Mouse (Mus musculus) kidney, embryonic 14.5 days (tissue): Measurements from ENCODE around the gene Mier2. TPM values are rescaled to one million over a fixed set of nuclear protein-coding genes. Genes with fewer than 3 reads are reported as not detected.
A peak's percentile ranks its signal among the peaks of the same experiment; 100 is the strongest.

ENCODE experiments used
- ATAC-seq: fragments of 200-750 bp; cut with Nextera tagmentation; 2 replicates; pipeline ENCODE4 v1.8.0; 2017; ENCODE audit warnings: moderate number of reproducible peaks, mild to moderate bottlenecking, moderate TSS enrichment, moderate library complexity; ENCODE audit not compliant: low FRiP score, low TSS enrichment
- H3K27ac ChIP-seq: fragments of 300-500 bp; sonication (generic); 2 replicates; pipeline ENCODE4 v1.5.1; 2014; ENCODE audit warnings: low read depth, mild to moderate bottlenecking, low read length, moderate library complexity, mixed read lengths
- H3K27me3 ChIP-seq: fragments of 300-500 bp; sonication (generic); 2 replicates; pipeline ENCODE4 v1.6.1; 2014; ENCODE audit warnings: mild to moderate bottlenecking, low read length; ENCODE audit not compliant: control insufficient read depth, insufficient read depth
- H3K36me3 ChIP-seq: fragments of 300-500 bp; sonication (generic); 2 replicates; pipeline ENCODE4 v1.6.1; 2014; ENCODE audit warnings: low read length, mixed read lengths; ENCODE audit not compliant: control insufficient read depth, insufficient read depth
- H3K4me1 ChIP-seq: fragments of 300-500 bp; sonication (generic); 2 replicates; pipeline ENCODE4 v1.6.1; 2014; ENCODE audit warnings: low read length, mixed read lengths; ENCODE audit not compliant: control insufficient read depth, insufficient read depth
- H3K4me2 ChIP-seq: fragments of 300-500 bp; sonication (generic); replicated peaks from 2 replicates; pipeline ENCODE4 v1.6.1; 2014; ENCODE audit warnings: low read depth, mild to moderate bottlenecking, low read length
- H3K4me3 ChIP-seq: fragments of 300-500 bp; sonication (generic); 2 replicates; pipeline ENCODE4 v1.5.1; 2014; ENCODE audit warnings: mild to moderate bottlenecking, low read length
- H3K9ac ChIP-seq: fragments of 300-500 bp; sonication (generic); 2 replicates; pipeline ENCODE4 v1.6.1; 2014; ENCODE audit warnings: low read depth, mild to moderate bottlenecking, low read length, moderate library complexity
- H3K9me3 ChIP-seq: fragments of 300-500 bp; sonication (generic); 2 replicates; pipeline ENCODE4 v1.6.1; 2016; ENCODE audit warnings: low read length; ENCODE audit not compliant: control insufficient read depth
- WGBS: fragments of 180-500 bp; shearing (Covaris S2); extraction: QIAGEN DNeasy Blood & Tissue Kit; methylation state at CpG from one replicate; pipeline ENCODE4 v1.1.7; 2014; 5-methylcytosine and 5-hydroxymethylcytosine counted together
- polyA plus RNA-seq: library from polyadenylated mRNA; unstranded; fragments of >200 nt; fragmentation: Nextera tagmentation; extraction: Ambion mirVana; gene quantifications from 2 replicates; pipeline ENCODE4 v1.2.1, GENCODE M21; 2014

The Mier2 gene
- polyA plus RNA-seq, 1 experiment from 2014 or later: 47.4 TPM

DNA sequence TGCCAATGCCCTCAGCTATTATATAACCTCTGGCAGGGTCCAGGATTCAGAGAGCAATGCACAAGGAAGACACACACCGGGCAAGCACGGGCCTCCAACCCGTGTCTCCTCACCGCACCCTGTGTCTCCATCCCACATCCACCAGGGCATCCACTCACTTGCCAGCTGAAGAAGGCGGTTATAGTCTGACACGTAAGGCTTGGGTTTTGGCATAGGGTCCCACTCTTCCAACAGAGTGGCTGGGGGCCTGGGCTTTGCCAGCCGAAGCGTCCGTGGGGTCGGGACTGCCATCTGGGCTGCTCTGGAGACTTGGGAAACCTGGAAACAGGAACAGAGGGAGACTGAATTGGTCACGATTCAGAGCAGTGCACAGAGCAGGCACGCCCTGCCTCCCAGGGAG, 24.8 kb upstream of the Mier2 start:
- WGBS: 82% methylated on average over 12 of the region's 12 CpGs
- Histone ChIP-seq H3K27ac (no peak overlapping the region), H3K27me3 (no peaks in the 10 kb centered on the region), H3K4me1 (0 out of 2 replicates have a peak, but pooled peaks cover 3% of the 10 kb centered on the region), H3K36me3 (no peaks in the 10 kb centered on the region), H3K9me3 (no peaks in the 10 kb centered on the region), H3K9ac (no peak overlapping the region), H3K4me3 (no peak overlapping the region), H3K4me2 (no peak overlapping the region)
- ATAC-seq: no peak

DNA sequence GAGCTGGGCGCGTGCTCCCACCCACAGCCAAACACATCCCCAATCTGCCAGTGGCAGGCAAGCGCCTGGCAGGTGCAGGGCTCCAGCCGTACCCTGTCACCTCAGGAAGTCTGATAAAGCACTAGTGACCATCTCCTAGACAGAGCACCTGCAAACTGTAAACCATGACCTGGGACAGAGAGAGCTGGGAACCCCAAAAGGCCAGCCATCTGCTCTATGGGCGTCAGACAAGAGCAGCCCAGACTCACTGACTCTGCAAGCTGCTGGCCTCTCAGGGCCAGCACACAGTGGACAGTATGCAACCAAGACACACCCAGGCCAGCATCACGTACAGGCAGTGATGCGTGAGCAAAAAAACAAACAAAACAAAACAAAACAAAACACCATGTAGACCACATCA, 23.9 kb upstream of the Mier2 start:
- Histone ChIP-seq H3K9me3 (no peaks in the 10 kb centered on the region), H3K4me2 (no peak overlapping the region), H3K4me1 (0 out of 2 replicates have a peak, but pooled peaks cover 3% of the 10 kb centered on the region), H3K4me3 (no peak overlapping the region), H3K36me3 (no peaks in the 10 kb centered on the region), H3K27me3 (no peaks in the 10 kb centered on the region), H3K27ac (no peak overlapping the region), H3K9ac (no peak overlapping the region)
- ATAC-seq: no peak
- 78% methylated on average over 7 of the region's 7 CpGs for WGBS

DNA sequence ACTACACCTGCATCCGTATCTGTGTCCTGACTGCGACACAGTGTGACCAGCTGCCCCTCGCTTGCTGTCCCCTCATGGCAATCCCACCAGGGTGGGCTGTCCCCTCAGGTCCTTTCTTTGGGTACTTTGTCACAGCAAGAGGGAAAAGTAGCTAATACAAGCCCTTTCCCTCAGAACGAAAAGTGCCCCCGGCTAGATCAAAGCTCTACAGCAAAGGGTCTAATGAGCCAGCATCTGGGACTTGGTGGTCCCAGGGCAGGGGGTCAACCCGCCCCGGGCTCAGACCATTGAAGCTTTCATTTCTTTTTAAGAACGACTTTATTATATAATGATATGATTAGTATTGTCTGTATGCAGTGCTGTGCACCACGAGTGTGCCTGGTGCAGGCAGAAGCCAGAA, 23.3 kb upstream of the Mier2 start:
- Histone ChIP-seq H3K36me3 (no peaks in the 10 kb centered on the region), H3K9ac (no peak overlapping the region), H3K9me3 (no peaks in the 10 kb centered on the region), H3K4me3 (no peak overlapping the region), H3K27me3 (no peaks in the 10 kb centered on the region), H3K4me2 (no peak overlapping the region), H3K27ac (no peak overlapping the region), H3K4me1 (0 out of 2 replicates have a peak, but pooled peaks cover 3% of the 10 kb centered on the region)
- WGBS: 77% methylated on average over 9 of the region's 9 CpGs
- no peak for ATAC-seq

DNA sequence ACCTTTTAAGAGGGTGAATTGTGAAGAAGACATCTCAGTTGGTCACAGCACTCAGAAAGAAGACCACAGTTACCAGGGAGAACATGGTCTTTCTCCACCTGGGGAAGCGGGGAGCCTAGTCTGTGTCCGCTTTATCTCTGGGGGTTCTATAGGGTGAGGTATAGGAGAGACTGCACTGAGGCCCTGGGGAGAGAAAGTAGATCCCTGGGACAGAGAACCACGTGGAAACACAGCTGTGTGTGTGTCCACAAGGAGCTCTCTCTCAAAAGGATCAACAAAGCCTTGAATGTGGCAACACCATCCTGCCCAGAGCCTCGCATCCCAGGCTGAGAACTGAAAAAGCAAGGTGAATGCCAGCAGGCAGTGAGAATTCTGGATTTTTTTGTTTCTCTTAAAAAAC, 22.4 kb upstream of the Mier2 start:
- H3K9me3 ChIP-seq: no peaks in the 10 kb centered on the region
- no peak overlapping the region for H3K9ac ChIP-seq
- 74% methylated on average over 4 of the region's 4 CpGs for WGBS
- no peaks in the 10 kb centered on the region for H3K27me3 ChIP-seq
- H3K36me3 ChIP-seq: no peaks in the 10 kb centered on the region
- 0 out of 2 replicates have a peak, but pooled peaks cover 3% of the 10 kb centered on the region for H3K4me1 ChIP-seq
- ATAC-seq: no peak
- H3K27ac ChIP-seq: no peak overlapping the region
- H3K4me2 ChIP-seq: no peak overlapping the region
- no peak overlapping the region for H3K4me3 ChIP-seq

DNA sequence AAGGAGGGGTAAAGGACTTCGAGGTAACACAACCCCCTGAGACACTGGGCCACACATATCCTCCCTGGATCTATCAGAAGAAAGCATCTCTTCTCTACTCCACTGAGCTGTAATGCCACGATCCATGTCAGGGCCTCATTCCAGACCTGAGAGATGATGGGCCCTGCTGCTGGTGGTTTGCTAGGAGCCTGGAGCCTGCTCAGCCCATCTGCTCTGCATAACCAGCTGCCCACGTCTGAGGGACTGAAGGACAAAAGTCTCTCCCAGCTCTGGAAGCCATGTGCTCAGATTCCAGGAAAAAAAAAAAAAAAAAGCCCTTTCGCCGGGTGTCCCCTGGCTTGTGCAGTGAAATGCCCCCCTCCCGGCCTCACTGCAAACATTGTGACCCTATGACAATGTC, 20.8 kb upstream of the Mier2 start:
- Histone ChIP-seq H3K9me3 (no peaks in the 10 kb centered on the region), H3K27me3 (no peaks in the 10 kb centered on the region), H3K36me3 (no peaks in the 10 kb centered on the region), H3K4me2 (no peak overlapping the region), H3K4me3 (no peak overlapping the region), H3K27ac (no peak overlapping the region), H3K4me1 (0 out of 2 replicates have a peak, but pooled peaks cover 3% of the 10 kb centered on the region), H3K9ac (no peak overlapping the region)
- 61% methylated on average over 6 of the region's 6 CpGs for WGBS
- ATAC-seq: no peak

DNA sequence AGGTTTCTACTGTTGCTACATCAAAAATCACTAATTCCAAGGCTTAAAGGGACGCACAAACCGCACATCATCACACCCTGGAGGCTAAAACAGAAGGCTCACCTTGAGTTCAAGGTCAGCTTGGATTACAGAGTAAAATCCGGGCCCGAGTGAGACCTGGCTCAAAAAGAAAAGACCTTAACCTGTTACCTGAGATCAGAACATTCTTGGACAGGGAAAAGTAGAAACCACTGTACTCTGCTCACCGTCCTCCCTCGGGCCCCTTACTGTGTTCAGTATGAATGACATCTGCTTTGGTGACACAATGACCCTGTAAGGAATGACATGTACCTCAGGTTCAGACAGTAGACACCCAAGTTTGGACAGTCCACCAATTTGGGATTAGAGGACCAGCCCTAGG, 19.8 kb upstream of the Mier2 start:
- ATAC-seq: no peak
- Histone ChIP-seq H3K4me3 (no peak overlapping the region), H3K27me3 (no peaks in the 10 kb centered on the region), H3K4me2 (no peak overlapping the region), H3K9ac (no peak overlapping the region), H3K27ac (no peak overlapping the region), H3K36me3 (no peaks in the 10 kb centered on the region), H3K4me1 (0 out of 2 replicates have a peak, but pooled peaks cover 3% of the 10 kb centered on the region), H3K9me3 (no peaks in the 10 kb centered on the region)
- WGBS: 95% methylated on average over 6 of the region's 6 CpGs

DNA sequence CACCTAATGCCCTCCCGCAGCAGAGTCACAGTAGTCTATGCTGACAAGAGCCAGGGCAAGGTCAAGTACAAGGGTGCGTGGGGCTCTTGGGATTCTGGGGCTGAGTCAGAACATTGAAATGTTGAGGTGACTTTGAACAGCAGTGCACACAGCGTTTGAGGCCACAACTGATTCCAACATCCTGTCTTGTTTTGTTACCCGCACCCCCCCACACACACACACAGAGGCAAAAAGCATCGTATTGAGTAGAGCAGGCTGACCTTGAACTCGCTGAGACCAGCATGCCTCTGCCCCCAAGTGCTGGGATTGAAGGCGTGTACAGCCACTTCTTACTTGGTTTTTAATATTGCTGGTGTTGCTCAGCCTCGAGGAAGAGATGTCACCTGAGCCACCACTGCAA, 19.4 kb upstream of the Mier2 start:
- H3K4me1 ChIP-seq: 0 out of 2 replicates have a peak, but pooled peaks cover 3% of the 10 kb centered on the region
- WGBS: 81% methylated on average over 8 of the region's 8 CpGs
- H3K27ac ChIP-seq: no peak overlapping the region
- no peak overlapping the region for H3K4me2 ChIP-seq
- H3K36me3 ChIP-seq: no peaks in the 10 kb centered on the region
- H3K9ac ChIP-seq: no peak overlapping the region
- no peak overlapping the region for H3K4me3 ChIP-seq
- H3K27me3 ChIP-seq: no peaks in the 10 kb centered on the region
- no peaks in the 10 kb centered on the region for H3K9me3 ChIP-seq
- no peak for ATAC-seq

DNA sequence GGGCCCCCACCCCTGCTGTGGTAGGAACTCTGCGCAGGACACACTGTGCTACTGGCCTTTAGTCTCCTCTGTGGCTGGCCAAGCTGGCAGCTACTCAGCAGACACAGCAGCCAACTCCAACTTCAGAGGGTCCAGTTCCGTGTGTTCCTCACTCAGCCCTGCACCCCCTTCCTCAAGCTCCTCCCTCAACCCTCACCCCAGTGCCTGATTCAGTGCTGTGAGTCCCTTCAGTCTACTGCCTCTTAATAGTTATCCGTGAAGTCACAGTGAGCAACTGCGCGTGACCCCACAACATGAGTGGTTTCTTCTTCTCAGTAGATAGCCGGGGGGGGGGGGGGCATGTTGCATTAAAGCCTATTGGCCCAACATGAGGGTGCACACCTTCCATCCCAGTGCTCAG, 18.6 kb upstream of the Mier2 start:
- 0 out of 2 replicates have a peak, but pooled peaks have one; percentile 32 for ATAC-seq
- Histone ChIP-seq H3K4me1 (0 out of 2 replicates have a peak, but pooled peaks cover 3% of the 10 kb centered on the region), H3K9me3 (no peaks in the 10 kb centered on the region), H3K9ac (no peak overlapping the region), H3K4me2 (no peak overlapping the region), H3K4me3 (no peak overlapping the region), H3K36me3 (no peaks in the 10 kb centered on the region), H3K27ac (no peak overlapping the region), H3K27me3 (no peaks in the 10 kb centered on the region)
- 86% methylated on average over 6 of the region's 6 CpGs for WGBS

DNA sequence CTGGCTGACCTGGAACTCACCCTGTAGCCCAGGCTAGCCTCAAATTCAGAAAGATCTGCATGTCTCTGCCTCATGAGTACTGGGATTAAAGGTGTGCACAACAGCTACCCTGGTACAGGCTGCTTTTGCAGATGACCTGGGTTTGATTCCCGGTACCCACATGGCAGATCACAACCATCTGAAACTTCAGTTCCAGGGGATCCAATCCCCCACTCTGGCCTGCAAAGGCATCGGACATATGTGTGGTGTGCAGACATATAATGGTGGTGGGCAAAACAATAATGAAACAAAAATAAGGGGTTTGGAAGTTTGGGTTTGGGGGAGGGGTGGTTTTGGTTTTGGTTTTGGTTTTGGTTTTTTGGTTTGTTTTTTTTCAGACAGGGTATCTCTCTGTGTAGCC, 16.3 kb upstream of the Mier2 start:
- H3K4me3 ChIP-seq: no peak overlapping the region

More for the DNA sequence above, 16.3 kb upstream of the Mier2 start:
- H3K4me2 ChIP-seq: no peak overlapping the region
- WGBS: 95% methylated on average over 2 of the region's 2 CpGs
- no peaks in the 10 kb centered on the region for H3K27me3 ChIP-seq
- H3K9ac ChIP-seq: no peak overlapping the region
- H3K36me3 ChIP-seq: no peaks in the 10 kb centered on the region
- 0 out of 2 replicates have a peak, but pooled peaks cover 3% of the 10 kb centered on the region for H3K4me1 ChIP-seq
- H3K9me3 ChIP-seq: no peaks in the 10 kb centered on the region
- H3K27ac ChIP-seq: no peak overlapping the region
- ATAC-seq: no peak
